Mouse (Mus musculus) liver, embryonic 13.5 days (tissue): ENCODE results near the gene Hivep2. TPM values are rescaled to one million over a fixed set of nuclear protein-coding genes. Genes with fewer than 3 reads are reported as not detected.

Experiments
- ATAC-seq: fragments of 200-750 bp; cut with Nextera tagmentation; 2 replicates; pipeline ENCODE4 v1.8.0; 2017; ENCODE audit warnings: low read depth, mild to moderate bottlenecking, moderate number of reproducible peaks, moderate library complexity
- DNase-seq: peaks from one replicate; pipeline ENCODE4 v3.0.0; 2022
- H3K27ac ChIP-seq: fragments of 300-500 bp; sonication (generic); 2 replicates; pipeline ENCODE4 v1.5.1; 2015; ENCODE audit warnings: moderate library complexity, mild to moderate bottlenecking, inconsistent platforms
- H3K27me3 ChIP-seq: fragments of 300-500 bp; sonication (generic); 2 replicates; pipeline ENCODE4 v1.6.1; 2015; ENCODE audit warnings: mild to moderate bottlenecking, inconsistent platforms
- H3K36me3 ChIP-seq: fragments of 300-500 bp; sonication (generic); 2 replicates; pipeline ENCODE4 v1.6.1; 2015; ENCODE audit warnings: mild to moderate bottlenecking, inconsistent platforms
- H3K4me1 ChIP-seq: fragments of 300-500 bp; sonication (generic); replicated peaks from 2 replicates; pipeline ENCODE4 v1.6.1; 2015; ENCODE audit warnings: inconsistent platforms
- H3K4me2 ChIP-seq: fragments of 300-500 bp; sonication (generic); 2 replicates; pipeline ENCODE4 v1.6.1; 2015; ENCODE audit warnings: inconsistent platforms, mild to moderate bottlenecking, moderate library complexity
- H3K4me3 ChIP-seq: fragments of 300-500 bp; sonication (generic); replicated peaks from 2 replicates; pipeline ENCODE4 v1.5.1; 2015; ENCODE audit warnings: mild to moderate bottlenecking, inconsistent platforms
- H3K9ac ChIP-seq: fragments of 300-500 bp; sonication (generic); 2 replicates; pipeline ENCODE4 v1.6.1; 2015; ENCODE audit warnings: mild to moderate bottlenecking, inconsistent platforms
- H3K9me3 ChIP-seq: fragments of 300-500 bp; sonication (generic); replicated peaks from 2 replicates; pipeline ENCODE4 v1.6.1; 2016; ENCODE audit warnings: inconsistent platforms
- WGBS: fragments of 180-500 bp; shearing (Covaris S2); methylation state at CpG from one replicate; pipeline ENCODE4 v1.1.7; 2015; ENCODE audit not compliant: insufficient replicate concordance; 5-methylcytosine and 5-hydroxymethylcytosine counted together
- polyA plus RNA-seq: library from polyadenylated mRNA; unstranded; fragments of >200 nt; fragmentation: Nextera tagmentation; extraction: Ambion mirVana; gene quantifications from 2 replicates; pipeline ENCODE4 v1.2.1, GENCODE M21; 2015

Hivep2 gene
- polyA plus RNA-seq, 1 experiment from 2014 or later: 0.43 TPM

DNA sequence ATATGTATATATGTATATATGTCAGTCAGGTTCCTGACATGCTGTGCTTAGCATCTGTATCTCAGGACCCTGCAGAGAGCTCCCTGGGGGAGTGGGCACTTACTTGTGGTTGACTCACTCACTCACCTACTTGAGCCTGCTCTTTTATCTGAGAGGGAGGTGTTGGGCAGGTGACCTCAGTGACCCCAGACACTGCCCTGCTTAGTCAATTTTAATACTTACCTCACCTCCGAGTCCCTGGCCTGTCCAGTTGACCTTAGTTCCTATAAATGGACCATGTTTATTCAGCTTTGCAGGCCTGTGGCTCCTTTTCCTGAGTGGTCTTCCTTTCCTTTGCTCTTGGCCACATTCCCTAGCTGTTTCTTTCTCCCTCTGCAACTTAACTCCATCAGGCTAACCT, 61.9 kb downstream of the Hivep2 start:
- Histone ChIP-seq H3K9ac (no peak overlapping the region), H3K4me2 (no peak overlapping the region), H3K36me3 (no peaks in the 10 kb centered on the region), H3K4me3 (no peak overlapping the region), H3K9me3 (no peaks in the 10 kb centered on the region), H3K4me1 (no peaks in the 10 kb centered on the region), H3K27me3 (no peaks in the 10 kb centered on the region), H3K27ac (no peak overlapping the region)
- ATAC-seq (no peak), DNase-seq (no peak)
- WGBS: 57% methylated on average over 1 of the region's 1 CpGs

DNA sequence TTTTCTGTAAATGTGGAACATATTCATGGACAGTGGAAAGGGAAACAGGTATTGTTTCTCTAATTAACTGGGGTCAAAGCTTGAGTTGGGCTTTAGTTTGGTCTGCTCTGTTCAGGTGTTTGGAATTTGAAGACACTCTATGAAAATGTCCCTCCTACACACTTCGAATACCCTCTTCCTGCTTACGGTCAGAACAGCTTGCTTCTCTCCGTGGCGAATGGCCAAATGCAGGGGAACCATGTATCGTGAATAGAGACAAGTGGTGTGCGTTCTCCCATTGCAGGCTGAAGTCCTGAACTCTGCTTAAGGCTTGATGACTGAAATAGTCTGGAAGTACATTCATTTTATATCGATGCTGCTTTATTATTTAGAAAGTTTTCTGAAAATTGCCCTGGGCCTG, 63.1 kb downstream of the Hivep2 start:
- DNase-seq: no peak
- no peak for ATAC-seq
- Histone ChIP-seq H3K4me2 (no peak overlapping the region), H3K36me3 (no peaks in the 10 kb centered on the region), H3K4me1 (no peaks in the 10 kb centered on the region), H3K9ac (no peak overlapping the region), H3K27ac (no peak overlapping the region), H3K27me3 (no peaks in the 10 kb centered on the region), H3K4me3 (no peak overlapping the region), H3K9me3 (no peaks in the 10 kb centered on the region)
- WGBS: 78% methylated on average over 7 of the region's 7 CpGs

DNA sequence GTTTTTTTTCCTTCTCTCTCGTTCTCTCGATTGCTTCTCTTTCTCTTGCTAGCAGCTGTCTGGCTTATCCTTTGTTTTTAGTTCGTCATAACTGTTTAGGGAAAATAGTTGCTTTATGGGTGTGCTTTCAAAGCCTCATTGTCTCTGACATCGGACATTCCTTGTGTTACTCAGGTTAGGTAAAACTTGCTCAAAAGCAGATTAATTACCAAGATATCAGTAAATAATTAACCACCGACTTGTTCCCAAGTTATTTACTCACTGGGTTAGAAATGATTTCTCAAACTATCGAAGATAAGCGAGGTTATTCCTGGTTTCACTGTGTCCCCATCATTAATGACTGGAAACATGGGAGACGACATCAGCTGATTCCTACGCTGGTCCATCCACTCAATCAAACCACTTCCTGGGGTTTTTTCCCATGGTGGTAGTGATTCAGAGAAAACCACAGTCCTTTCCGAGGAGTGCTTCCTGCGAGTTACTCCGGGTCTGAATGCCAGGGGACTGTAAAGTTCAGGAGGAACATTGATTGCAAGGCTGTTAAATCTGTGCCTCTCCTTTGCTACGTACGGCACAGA, 64.7 kb downstream of the Hivep2 start:
- ATAC-seq (no peak), DNase-seq (no peak)
- Histone ChIP-seq H3K27ac (no peak overlapping the region), H3K9me3 (no peaks in the 10 kb centered on the region), H3K4me3 (no peak overlapping the region), H3K36me3 (no peaks in the 10 kb centered on the region), H3K4me1 (no peaks in the 10 kb centered on the region), H3K27me3 (no peaks in the 10 kb centered on the region), H3K9ac (no peak overlapping the region), H3K4me2 (no peak overlapping the region)
- 57% methylated on average over 14 of the region's 14 CpGs for WGBS

DNA sequence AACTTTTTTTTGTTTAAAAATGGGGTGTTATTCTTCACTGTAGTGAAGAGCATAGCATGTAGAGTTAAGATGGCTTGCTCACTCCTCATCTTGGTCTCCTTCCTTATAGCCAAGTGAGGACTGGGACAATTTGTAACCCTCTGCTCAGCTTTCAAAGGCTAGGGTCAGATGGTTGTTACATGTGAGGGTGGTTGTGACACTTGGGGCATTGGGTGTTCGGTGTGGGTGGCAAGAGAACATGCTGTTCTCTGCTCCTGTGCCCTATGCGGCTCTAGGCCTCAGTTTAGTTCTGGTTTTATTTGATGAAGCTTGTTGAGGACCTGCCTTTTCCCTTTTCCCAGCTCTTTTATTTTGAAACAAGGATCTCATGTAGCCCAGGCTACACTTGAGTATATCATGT, 66.7 kb downstream of the Hivep2 start:
- 73% methylated on average over 2 of the region's 2 CpGs for WGBS
- Histone ChIP-seq H3K9me3 (no peaks in the 10 kb centered on the region), H3K4me3 (no peak overlapping the region), H3K36me3 (no peaks in the 10 kb centered on the region), H3K9ac (no peak overlapping the region), H3K4me1 (no peaks in the 10 kb centered on the region), H3K4me2 (no peak overlapping the region), H3K27ac (no peak overlapping the region), H3K27me3 (no peaks in the 10 kb centered on the region)
- ATAC-seq: no peak
- no peak for DNase-seq

DNA sequence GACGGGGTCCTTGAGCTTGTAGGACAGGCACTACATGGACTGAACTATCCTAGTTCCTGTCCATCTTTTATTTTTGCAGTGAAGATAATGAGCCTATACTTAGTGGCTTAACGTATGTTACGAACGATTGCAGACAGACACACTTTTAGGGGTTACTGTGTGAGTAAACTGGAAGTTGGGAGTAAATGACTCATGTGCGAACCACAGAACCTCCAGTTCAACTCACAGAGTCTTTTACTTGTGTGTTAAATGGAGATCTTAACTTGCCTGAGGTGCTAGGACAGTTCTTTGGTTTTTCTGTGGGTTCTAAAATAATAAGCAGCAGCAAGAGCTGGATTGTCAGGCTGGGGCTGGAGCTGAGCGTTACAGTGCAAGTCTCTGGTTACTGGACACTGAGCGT, 68.2 kb downstream of the Hivep2 start:
- Histone ChIP-seq H3K4me2 (no peak overlapping the region), H3K9ac (no peak overlapping the region), H3K4me1 (no peaks in the 10 kb centered on the region), H3K27me3 (no peaks in the 10 kb centered on the region), H3K36me3 (no peaks in the 10 kb centered on the region), H3K9me3 (no peaks in the 10 kb centered on the region), H3K4me3 (no peak overlapping the region), H3K27ac (no peak overlapping the region)
- DNase-seq: no peak
- 75% methylated on average over 7 of the region's 7 CpGs for WGBS
- no peak for ATAC-seq

DNA sequence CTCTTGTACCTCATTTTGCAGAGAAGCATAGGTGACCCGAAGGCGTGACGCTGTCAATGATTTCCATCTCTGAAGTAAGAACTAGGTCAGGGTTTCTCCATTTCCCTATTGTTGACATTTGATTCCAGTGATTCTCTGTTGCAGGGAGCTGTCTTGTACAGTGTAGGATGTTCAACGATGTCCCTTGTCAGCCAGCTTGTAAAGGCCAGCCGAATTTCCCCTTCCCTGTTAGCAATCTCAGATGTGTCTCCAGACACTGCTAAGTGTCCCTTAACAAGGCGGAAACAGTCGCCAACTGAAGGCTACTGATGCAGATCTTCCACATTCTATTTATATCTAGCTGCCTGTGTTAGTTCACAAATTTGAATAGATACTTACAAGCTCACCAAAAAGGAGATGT, 68.9 kb downstream of the Hivep2 start:
- H3K9me3 ChIP-seq: no peaks in the 10 kb centered on the region
- H3K27ac ChIP-seq: no peak overlapping the region
- H3K9ac ChIP-seq: no peak overlapping the region
- no peak overlapping the region for H3K4me3 ChIP-seq
- 60% methylated on average over 7 of the region's 7 CpGs for WGBS
- no peaks in the 10 kb centered on the region for H3K27me3 ChIP-seq
- no peaks in the 10 kb centered on the region for H3K4me1 ChIP-seq
- H3K36me3 ChIP-seq: no peaks in the 10 kb centered on the region
- no peak overlapping the region for H3K4me2 ChIP-seq
- ATAC-seq (no peak), DNase-seq (no peak)

DNA sequence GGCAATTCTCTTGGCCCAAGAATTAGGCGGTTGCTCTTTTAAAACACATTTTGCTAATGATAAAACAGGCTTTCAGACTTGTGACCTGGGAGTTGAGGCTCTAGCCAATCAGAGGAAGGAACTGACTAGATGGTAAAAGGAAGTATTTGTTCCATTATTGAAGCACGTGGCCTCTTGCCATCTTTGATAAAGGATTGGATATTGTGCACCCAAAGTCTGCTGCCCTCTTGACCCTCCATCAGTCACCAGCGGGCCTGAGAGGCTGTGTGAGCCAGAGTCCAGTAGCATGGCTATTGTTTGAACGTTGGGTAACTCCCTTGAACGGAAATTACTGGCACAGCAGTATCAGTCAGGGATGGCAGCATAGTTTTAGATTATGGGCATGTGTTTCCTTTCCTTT, 69.7 kb downstream of the Hivep2 start:
- Histone ChIP-seq H3K4me1 (no peaks in the 10 kb centered on the region), H3K4me3 (no peak overlapping the region), H3K4me2 (no peak overlapping the region), H3K9ac (no peak overlapping the region), H3K27ac (no peak overlapping the region), H3K36me3 (no peaks in the 10 kb centered on the region), H3K9me3 (no peaks in the 10 kb centered on the region), H3K27me3 (no peaks in the 10 kb centered on the region)
- 40% methylated on average over 5 of the region's 5 CpGs for WGBS
- ATAC-seq: no peak
- DNase-seq: no peak

DNA sequence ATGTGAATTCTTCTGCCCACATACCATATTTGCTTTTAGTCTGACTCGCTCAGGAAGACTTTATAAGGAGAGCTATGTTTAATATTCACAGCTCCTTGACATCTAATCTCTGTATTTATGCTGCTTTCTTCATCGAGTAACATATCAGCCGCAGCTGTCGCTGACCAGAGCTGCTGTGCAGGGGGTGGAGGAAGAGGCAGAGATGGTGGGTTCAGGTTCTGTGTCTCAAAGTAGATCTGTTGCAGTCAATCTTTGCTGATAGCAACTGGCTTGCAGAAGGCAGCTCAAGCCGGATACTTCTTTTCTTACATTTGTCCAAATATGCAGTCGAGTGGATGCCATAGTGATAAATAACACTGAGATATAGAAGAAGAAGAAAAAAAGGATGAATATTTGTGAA, 70.6 kb downstream of the Hivep2 start:
- Histone ChIP-seq H3K27ac (no peak overlapping the region), H3K4me3 (no peak overlapping the region), H3K4me1 (no peaks in the 10 kb centered on the region), H3K9ac (no peak overlapping the region), H3K9me3 (no peaks in the 10 kb centered on the region), H3K4me2 (no peak overlapping the region), H3K27me3 (no peaks in the 10 kb centered on the region), H3K36me3 (no peaks in the 10 kb centered on the region)
- WGBS: 63% methylated on average over 6 of the region's 6 CpGs
- ATAC-seq (no peak), DNase-seq (no peak)

DNA sequence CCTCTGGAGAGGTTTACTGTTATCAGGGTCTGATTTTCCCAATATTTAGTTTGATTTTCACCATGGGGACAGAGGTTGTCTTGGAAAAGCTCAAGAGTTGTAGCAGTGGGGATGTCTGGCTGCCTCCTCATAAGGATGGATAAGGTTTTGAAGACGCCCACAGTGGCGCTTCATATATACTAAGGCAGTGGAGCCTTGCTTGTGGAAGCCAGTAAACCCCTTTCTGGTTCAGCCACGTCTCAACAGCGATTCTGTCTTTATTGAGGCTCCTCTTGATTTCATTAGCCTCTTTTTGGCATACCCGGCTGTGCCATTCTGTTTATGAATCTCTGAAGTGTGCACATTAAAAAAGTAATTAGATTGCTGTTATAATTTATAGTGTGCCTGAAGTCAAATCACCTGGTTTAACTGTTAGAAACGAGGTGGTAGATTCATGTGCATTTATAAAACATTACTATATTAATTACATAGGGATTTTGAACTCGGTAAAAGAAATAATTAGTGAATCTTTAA, 72.2 kb downstream of the Hivep2 start:
- Histone ChIP-seq H3K27me3 (no peaks in the 10 kb centered on the region), H3K4me3 (no peak overlapping the region), H3K4me1 (no peaks in the 10 kb centered on the region), H3K27ac (no peak overlapping the region), H3K9ac (no peak overlapping the region), H3K4me2 (no peak overlapping the region), H3K36me3 (no peaks in the 10 kb centered on the region), H3K9me3 (no peaks in the 10 kb centered on the region)
- no peak for ATAC-seq
- WGBS: 65% methylated on average over 7 of the region's 7 CpGs
- DNase-seq: no peak

DNA sequence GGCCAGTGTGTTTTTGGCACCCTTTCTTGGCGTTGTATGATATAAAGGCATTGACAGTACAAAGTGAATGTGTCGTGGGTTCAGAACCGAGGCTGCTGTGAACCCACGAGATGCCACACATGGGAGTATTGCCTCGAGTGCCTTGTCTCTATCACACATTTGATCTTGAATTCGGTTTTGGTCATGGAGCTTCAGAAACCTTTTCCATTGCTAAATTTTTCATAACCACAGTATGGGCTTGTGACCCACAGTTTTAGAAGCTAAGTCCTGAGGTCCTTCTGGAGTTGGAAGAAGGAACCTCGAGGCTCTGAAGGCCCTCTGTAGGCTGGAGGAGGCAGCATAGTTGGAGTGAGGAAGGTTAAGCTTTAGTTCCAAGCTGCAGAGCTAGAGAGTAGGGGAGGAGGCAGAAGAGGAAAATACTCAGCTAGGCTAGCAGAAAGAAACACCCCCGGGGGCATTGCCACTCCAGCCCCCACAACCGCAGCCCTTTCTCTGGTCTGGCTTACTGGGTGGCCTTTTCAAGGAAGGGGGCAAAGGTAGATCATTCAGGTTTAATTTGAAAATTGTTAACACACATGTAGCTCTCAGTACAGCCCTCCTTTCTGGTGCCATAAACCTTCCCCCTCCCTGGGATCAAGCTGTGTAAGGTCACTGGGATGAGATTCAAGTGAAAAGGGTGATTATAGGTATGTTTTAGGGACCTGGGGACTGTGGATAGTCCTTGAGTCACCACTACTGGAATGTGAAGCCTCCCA, 75.0 kb downstream of the Hivep2 start:
- no peaks in the 10 kb centered on the region for H3K27me3 ChIP-seq
- DNase-seq: no peak
- no peaks in the 10 kb centered on the region for H3K36me3 ChIP-seq
- no peak overlapping the region for H3K9ac ChIP-seq
- no peak for ATAC-seq
- H3K4me3 ChIP-seq: no peak overlapping the region
- H3K27ac ChIP-seq: no peak overlapping the region
- H3K4me2 ChIP-seq: no peak overlapping the region
- H3K4me1 ChIP-seq: no peaks in the 10 kb centered on the region
- no peaks in the 10 kb centered on the region for H3K9me3 ChIP-seq
- WGBS: 55% methylated on average over 9 of the region's 9 CpGs

DNA sequence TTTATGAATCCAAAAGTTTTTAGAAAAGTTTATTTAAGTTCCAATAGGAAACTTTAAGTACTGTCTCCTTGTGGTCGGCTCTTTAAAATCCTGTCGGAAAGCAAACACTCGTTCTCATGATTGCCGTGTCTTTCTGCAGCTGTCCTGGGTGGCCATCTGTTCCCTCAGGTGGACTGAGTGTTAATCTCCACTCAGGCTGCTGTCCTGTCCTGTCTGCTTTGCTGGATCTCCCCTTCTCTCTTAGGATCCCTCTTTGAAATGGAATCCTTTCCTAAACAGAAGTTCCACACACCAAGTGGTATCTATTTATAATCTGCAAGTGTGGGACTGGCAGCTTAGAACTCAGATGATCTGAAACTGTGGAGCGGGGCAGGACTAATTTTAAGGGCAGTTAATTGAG, 75.7 kb downstream of the Hivep2 start:
- WGBS: 77% methylated on average over 5 of the region's 5 CpGs
- no peaks in the 10 kb centered on the region for H3K27me3 ChIP-seq
- no peaks in the 10 kb centered on the region for H3K4me1 ChIP-seq
- H3K9me3 ChIP-seq: no peaks in the 10 kb centered on the region
- H3K4me2 ChIP-seq: no peak overlapping the region
- no peak overlapping the region for H3K4me3 ChIP-seq
- H3K9ac ChIP-seq: no peak overlapping the region
- no peaks in the 10 kb centered on the region for H3K36me3 ChIP-seq
- H3K27ac ChIP-seq: no peak overlapping the region
- no peak for DNase-seq
- no peak for ATAC-seq
